Mouse (Mus musculus) adrenal gland, adult 2 months (tissue): ENCODE measurements at regions not wholly inside any gene's neighbourhood (a gene's known extent, or its start where the extent isn't known, plus 50 kb on each side); places are given as distances from the start of the nearest gene placed in this dataset.

Experiments
- DNase-seq: peaks from one replicate; pipeline ENCODE4 v3.0.0; 2021

DNA sequence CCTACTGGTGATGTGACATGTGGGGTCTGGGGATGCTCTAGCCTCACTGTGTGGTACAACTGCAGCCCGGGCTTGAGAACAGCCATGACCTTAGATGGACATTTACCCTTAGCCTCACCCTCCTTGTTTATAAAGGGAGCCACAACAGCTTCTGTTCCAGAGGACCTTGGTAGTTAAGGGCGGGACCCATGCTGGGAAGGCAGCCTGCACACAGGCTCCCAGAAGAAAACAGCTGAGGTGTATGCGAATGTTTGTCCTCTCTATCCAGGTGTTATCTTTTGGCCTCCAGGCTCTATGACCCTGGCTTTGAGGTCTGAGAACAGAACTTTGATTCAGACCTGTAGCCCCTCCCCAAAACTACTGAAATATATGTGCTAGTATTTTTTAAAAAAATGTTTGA is 102.1 kb upstream of the Mki67 start:
- no peak for DNase-seq

DNA sequence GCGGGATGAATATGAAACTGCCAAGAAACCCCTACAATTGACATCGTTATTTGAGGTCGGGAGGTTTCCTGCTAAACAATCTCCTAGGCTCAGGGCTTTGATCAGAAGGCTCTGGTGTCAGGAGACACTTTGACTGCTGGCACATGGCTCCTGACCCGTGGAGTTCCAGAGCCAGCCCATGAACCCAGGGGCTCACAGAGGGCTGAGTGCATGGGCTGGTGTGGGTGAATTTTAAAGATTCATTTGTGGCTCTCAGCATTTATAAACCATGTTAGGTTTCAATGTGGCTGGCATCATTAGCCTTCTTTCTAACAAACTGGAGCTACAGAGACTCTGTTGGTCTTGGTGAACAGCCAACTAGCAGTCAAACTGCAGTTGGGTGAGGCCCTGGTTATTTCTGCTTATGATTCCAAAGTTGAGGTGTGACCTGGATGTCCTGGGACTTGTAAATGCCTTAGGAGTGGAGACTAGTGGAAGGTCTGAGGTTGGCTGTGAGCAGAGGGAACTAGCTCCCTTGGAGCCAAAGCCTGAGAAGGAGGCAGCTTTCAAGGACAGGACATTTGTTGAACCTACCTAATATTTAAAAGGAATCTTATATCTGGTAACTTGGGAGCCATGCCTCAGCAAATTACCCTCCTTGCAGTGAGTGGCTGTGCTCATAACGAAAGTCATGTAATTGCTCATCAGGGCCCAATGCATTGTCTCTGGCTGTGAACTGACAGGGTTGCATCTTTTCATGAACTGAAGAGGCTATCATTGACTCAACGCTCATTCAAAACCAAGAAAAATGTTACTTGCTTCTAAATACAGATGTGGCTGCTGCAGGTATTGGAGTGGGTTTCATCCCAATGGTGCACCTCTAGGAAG is 108.0 kb upstream of the Mki67 start:
- no peak for DNase-seq

GRCm38 (mm10) chr7:135829246-135829645 is 113.1 kb upstream of the Mki67 start:
- no peak for DNase-seq

GRCm38 (mm10) chr7:135833425-135833824 is 117.3 kb upstream of the Mki67 start:
- no peak for DNase-seq

- peak; percentile 64 for DNase-seq
These were observed 120.9 kb upstream of the Mki67 start for GRCm38 (mm10) chr7:135836808-135837733.

DNA sequence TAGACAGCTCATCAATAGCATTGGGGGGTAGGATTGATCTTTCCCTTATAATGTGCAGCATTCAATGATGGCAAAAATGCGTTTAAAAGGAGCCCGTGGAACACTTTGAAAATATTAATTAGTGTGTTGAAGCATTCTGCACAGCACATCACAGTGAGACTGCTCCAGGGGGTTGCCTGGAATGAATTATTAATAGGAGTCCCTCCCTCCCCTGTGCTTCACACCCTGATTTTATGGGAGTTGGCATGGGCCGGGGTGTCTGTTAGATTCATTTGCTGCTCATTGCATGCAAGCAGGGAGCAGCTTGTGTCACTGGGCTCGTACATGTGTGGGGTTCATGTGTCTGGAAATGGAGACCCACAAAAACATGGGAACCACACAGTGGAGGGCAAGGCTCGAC is 127.9 kb upstream of the Mki67 start:
- no peak for DNase-seq

- DNase-seq = no peak
These were observed 131.1 kb upstream of the Mki67 start for GRCm38 (mm10) chr7:135847304-135847703.

DNA sequence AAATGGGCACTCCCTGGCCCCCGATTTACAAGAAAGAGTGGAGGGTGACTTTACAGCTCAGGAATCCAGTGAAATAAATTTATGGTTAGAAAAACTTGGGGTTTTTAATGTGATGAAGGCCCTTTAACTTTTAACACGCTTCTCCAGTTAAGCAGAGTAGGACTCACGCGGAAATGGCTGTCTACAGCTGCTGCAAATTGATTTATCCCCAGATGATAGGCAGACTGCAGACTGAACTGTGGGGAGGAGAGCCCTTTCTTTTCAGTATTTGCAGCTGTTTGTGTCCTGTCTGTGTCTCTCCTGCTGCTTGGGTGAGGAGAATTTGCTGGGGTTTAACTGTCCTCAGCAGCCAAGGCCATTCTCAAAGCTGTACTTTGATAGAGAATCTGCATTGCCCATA is 132.0 kb upstream of the Mki67 start:
- no peak for DNase-seq

DNA sequence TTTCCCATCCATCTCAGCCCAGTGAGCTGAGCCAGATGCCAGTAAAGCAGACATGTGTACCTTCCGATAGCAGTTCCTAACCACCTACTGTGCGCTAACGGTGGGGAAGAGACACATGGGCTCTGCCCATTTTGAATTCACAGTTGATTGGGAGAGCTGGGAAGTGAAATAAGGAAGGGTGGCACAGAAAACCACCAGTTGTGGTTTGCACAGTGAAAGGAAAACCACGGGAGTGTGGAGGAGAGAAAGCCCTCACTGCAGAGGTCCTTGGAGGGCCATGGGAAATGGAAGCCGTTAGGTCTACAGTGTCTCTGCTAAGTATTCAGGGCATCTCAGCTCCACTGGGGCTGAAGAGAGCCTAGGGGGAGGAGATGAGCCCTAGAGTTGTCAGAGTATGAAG is 132.7 kb upstream of the Mki67 start:
- DNase-seq = no peak

- peak; percentile 3 for DNase-seq
These were observed 137.1 kb upstream of the Mki67 start for GRCm38 (mm10) chr7:135853127-135853813.

GRCm38 (mm10) chr7:135853814-135854324 is 137.7 kb upstream of the Mki67 start:
- DNase-seq = no peak

- no peak for DNase-seq
These were observed 144.1 kb upstream of the Mki67 start for GRCm38 (mm10) chr7:135860288-135860687.

- DNase-seq = peak; percentile 25
These were observed 144.7 kb upstream of the Mki67 start for GRCm38 (mm10) chr7:135860741-135861408.

- DNase-seq = peak; percentile 26
These were observed 145.2 kb upstream of the Mki67 start for GRCm38 (mm10) chr7:135861409-135861805.

GRCm38 (mm10) chr7:135863581-135864426 is 147.6 kb upstream of the Mki67 start:
- DNase-seq = no peak

DNA sequence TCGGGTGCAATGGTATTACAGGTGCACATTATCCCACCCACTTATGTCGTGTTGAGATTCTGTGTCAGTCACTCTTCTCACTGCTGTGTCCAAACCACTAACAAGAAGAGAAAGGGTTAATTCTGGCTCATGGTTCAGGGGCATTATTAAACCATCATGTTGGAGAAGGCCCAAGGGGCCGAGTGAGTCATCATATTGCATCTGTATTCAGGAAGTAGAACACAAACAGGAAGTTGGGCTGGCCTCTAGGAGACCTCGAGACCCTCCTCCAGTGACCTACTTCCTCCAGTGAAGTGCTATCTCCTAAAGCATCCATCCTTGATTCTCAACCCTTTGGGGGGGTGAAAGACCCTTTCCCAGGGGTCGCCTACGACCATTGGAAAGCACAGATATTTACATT is 154.8 kb upstream of the Mki67 start:
- DNase-seq = no peak

DNA sequence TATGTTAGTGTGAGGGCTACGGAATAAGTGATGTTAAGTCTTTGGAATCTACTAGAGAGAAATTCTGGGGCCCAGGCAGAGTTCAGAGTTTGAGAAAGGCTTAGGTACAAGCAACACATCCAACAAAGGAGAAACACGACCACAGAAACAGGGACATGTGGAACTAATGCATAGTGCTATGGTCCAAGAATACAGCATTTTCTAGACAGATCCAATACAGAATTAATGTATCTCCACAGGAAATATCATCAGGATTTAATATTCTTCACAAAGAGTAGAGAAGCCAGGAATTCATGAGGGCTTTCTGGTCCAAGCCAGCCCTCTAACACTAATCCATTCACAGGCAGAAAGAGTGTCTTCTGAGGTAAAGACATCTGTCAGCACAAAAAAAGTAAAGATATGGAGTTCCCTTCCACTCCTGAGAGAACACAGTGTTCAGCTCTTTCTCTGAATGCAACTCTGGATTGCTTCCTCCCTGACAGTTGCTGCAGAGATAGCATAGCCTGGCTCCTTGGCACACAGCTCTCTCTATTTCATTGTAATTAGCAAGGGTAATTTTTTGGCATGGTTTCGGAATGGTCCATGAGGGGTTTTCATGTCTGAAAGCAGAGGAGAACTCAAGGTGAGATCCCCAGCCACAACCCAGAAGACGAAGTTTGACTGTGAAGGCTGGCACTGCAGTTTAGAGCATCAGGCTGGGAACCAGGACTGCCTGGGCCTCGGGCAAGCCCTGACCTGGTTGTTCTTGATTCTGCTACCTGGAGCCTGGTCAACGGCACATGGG is 161.1 kb upstream of the Mki67 start:
- no peak for DNase-seq

DNA sequence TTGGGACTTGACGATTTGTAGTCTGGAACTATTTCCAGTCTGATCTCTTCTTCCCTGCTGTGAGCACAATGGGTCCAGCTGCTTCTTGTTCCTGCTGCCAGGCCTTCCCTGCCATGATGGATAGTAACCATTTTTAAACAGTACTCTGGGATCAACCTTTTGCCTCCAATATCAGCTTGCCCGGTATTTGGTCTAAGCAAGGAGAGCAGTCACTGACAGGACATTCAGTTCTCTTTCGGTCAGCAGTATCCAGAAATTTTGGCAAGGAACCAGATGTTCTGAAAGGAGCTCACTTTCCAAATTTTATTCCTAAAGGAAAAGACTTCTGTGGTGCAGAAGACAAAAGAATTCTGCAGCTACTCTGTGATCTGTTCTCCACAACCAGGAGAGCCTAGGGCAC is 162.6 kb upstream of the Mki67 start:
- no peak for DNase-seq

- DNase-seq = no peak
These were observed 164.3 kb upstream of the Mki67 start for GRCm38 (mm10) chr7:135880446-135880845.

- no peak for DNase-seq
These were observed 166.1 kb upstream of the Mki67 start for GRCm38 (mm10) chr7:135882306-135882705.
